Mouse (Mus musculus) CD4-positive, CD25-positive, alpha-beta regulatory T cell, adult 9 weeks (primary cell): ENCODE data around the gene Nid2. TPM values are rescaled to one million over a fixed set of nuclear protein-coding genes. Genes with fewer than 3 reads are reported as not detected.

Source experiments
- polyA plus RNA-seq: library from polyadenylated mRNA; unstranded; fragments of 100-300 nt; shearing (Covaris generic); gene quantifications from one replicate; pipeline ENCODE4 v1.2.1, GENCODE M21; 2017

Nid2 gene
- polyA plus RNA-seq, result 2.6 TPM

GRCm38 (mm10) chr14:19751025-19751771 is at the start of gene Nid2:
Nid2 (plus strand) TSS chr14:19751265.

DNA sequence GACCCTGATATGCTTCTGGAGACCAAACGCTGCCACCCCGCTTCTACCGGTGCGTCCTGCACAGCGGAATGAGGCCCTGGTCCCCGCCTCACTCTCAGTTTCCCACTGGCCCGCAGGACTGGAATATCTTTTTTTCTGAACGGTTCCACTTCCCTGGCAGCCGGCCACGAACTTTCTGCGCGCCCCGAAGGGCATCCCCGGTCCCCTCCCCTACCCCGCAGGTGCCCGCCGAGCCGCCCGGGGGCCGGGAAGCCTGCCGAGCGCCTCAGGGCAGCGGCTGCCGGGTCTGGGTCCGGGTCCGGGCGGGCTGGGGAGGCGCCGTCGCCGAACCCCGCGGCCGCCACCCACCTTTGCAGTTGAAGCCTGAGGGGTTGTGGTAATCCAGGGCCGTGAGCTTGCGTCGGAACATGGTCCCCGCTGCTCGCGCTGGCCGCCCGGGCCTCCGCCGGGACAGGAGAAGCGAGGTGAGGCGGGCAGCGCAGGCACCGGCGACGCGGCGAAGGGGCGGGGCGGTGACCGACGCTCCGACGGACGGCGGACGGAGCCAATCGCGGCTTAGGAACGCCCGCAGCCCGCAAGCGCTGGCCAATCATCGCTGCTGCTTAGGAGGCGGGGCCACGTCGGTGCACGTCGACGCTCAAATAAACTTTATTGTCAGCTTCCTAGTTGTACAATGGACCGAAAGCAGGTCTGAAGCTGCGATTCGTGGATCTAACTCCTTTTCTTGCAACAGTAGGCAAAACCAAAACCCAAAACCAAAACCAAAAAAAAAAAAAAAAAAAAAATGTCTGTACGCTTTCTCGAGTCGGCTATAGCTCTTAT is 72.5 kb downstream of the Nid2 start, which contains the start of gene Rtraf:
Gene Rtraf (minus strand): TSS at position 504 of the 822 bp plus-strand sequence.

Other genes starting within 250 kb of the Nid2 start
- gene Gm2244, start 201.3 kb upstream of the Nid2 start, polyA plus RNA-seq, result 0.20 TPM
- gene Gm2237, start 166.1 kb upstream of the Nid2 start, polyA plus RNA-seq, result 5.9 TPM
- not detected for gene Gm5458, start 148.7 kb upstream of the Nid2 start, polyA plus RNA-seq
- 98.5 TPM for gene Rtraf, start 72.6 kb downstream of the Nid2 start, polyA plus RNA-seq
- gene Gng2, start 226.4 kb downstream of the Nid2 start, polyA plus RNA-seq, result 58.7 TPM